Mouse (Mus musculus): Measurements from ENCODE around the gene Zfp367.

Gene Zfp367

GRCm38 (mm10) chr13:64153751-64154267 is 807 bp upstream of the Zfp367 start:
- no peak for DNase-seq (ENCODE audit: low spot score)

GRCm38 (mm10) chr13:64152671-64153082 is 325 bp downstream of the Zfp367 start:
- peak; percentile 31 for DNase-seq (ENCODE audit: low spot score)

DNA sequence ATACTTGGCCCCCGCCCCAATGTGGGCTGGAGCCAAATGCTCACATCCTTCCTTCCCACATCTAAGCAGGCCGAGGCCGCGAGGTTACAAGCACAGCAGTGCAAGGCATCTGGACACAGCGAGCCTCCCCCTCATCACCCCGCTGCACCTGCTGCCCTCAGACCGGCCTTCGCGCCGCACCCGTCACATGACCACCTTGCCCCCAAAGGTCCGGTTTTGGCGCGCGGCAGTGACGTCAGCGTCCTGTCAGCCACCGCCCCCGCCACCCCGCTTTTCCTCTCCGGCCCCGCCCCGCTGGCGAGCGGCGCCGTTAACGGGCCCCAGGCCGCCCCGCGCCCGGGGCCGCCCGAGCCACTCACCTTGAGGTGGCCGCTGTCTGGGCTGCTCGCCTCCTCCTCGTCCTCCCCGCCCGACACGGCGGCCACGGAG is 747 bp downstream of the Zfp367 start:
- DNase-seq (ENCODE audit: low spot score), result peak; percentile 67

GRCm38 (mm10) chr13:64150121-64150520 is 2.9 kb downstream of the Zfp367 start:
- no peak for DNase-seq (ENCODE audit: low spot score)

- DNase-seq (ENCODE audit: low spot score), result peak; percentile 32
These were observed 23.2 kb downstream of the Zfp367 start for GRCm38 (mm10) chr13:64129616-64130375.

- DNase-seq (ENCODE audit: low spot score), result peak; percentile 11
These were observed 24.0 kb downstream of the Zfp367 start, which contains the start of gene Slc35d2 for GRCm38 (mm10) chr13:64128858-64129615. Slc35d2 (minus strand) TSS chr13:64129368.

DNA sequence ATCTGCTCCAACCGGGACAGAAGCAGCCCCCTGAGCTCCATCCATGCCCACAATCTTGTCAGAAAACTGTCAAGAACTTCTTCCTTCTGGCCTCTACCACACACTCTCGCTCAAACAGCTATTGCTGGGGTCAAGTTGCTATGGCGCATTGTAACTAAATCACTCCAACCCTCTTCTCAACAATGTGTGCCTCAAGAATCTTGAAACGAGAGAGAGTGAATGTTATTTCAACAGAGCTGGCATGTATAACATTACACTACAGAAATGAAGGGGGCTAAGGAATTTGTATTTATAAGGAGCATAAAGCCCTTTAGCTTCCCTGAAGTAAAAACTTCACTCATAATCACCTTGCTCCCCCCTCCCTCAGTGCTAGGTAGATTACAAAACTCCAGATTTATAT is 26.7 kb downstream of the Zfp367 start:
- DNase-seq (ENCODE audit: low spot score), result no peak

DNA sequence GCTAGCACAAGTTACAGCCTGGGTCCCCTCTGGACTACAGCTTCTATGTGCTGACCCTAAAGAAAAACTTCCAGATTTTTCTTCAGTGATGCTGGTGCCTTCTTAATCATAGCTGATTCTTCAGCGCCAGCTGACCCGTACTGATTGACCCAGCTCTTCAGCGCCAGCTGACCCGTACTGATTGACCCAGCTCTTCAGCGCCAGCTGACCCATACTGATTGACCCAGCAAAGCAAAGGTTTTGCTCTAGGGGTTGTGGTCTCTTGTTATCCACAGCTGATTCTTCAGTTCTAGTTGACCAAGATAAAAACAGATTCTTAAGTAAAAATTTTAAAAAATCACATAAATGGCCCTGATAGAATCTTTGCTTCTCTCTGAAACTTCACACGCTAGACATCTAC is 28.1 kb downstream of the Zfp367 start:
- no peak for DNase-seq (ENCODE audit: low spot score)

DNA sequence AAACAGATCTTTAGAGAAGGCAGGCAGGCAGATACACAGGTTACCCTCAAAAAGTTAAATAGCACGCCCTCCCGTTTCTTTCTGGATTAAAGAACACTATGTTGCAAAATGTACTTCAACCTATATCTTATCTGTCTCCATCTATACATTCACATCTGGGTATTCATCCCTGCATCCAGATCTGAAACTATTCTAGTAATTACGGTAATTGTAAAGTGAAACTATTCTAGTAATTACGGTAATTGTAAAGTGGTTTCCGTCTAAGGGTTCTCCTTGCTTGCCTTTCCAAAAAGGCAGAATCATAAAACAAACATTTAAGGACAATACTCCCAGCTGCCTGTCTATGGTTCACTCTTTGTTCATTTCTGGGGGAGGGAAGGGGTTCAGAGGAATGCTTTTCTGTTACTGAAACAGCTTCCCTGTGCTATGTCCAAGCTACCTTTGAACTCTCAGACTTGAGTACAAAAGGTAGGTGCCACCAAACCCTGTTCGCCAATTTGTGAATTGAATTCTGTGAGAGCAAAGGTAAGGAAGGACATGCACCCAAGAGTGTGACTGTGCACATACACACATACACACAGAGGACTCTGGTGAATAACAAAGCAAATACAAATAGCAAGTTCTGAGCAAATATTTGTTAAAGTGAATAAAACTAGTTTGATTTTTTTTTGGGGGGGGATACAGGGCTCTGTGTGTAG is 29.4 kb downstream of the Zfp367 start:
- DNase-seq (ENCODE audit: low spot score), result no peak

DNA sequence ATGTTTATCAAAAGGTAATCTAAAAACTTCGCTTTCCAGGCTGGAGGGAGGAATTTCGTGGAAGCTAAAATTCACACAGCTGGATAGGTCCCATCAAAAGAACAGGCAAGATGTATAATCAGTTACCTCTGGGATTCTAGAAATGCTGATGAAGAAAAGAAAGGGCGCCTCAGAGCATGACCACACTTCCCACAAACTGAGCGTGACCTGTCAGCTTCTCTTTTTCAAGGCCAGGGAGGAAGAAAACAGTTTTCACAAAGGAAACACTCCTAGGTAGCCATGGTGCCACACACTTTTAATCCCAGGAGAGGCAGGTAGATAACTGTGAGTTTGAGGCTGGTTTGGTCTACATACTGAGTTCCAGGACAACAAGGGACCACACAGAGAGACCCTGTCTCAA is 32.2 kb downstream of the Zfp367 start:
- DNase-seq (ENCODE audit: low spot score), result no peak

GRCm38 (mm10) chr13:64117442-64117841 is 35.6 kb downstream of the Zfp367 start:
- no peak for DNase-seq (ENCODE audit: low spot score)

DNA sequence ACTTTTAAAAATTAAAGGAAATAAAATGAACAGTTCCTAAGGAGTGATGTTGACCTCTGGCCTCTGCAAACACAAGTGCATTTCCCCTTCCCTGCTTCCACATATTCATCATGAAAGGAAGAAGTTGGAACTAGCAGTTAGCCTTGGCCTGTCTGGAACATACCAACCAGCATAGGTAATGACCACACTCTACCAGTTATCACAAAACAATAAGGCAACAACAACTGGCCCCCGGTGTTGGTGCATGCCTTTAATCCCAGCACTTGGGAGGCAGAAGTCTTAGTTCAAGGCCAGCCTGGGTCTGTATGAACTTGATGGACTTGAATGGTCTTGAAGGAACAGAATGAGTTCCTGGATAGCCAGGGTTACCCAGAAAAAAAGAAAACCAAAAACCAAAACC is 42.6 kb downstream of the Zfp367 start:
- DNase-seq (ENCODE audit: low spot score), result no peak

GRCm38 (mm10) chr13:64108381-64108850 is 44.6 kb downstream of the Zfp367 start:
- DNase-seq (ENCODE audit: low spot score), result no peak

- no peak for DNase-seq (ENCODE audit: low spot score)
These were observed 45.5 kb downstream of the Zfp367 start for GRCm38 (mm10) chr13:64107535-64107934.

DNA sequence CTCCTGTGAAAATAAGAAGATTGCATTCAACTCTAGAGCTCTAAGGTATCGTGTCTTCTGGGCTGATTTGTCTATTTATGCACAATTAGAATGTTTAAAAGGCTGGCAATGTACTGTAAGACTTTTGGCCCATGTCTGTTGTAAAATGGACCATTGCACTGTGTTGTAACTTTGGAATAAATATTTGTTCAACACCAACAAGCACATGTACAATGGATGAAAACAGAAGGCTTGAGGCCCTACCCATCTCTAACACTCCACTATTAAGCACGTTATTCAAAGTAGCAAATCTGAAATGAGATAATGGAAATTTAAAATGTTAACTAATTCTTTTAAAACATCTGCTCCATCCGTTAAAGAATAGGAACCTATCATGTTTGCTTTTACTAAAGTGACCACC is 45.9 kb downstream of the Zfp367 start:
- DNase-seq (ENCODE audit: low spot score), result no peak

- no peak for DNase-seq (ENCODE audit: low spot score)
These were observed 47.3 kb downstream of the Zfp367 start for GRCm38 (mm10) chr13:64105690-64106089.

- DNase-seq (ENCODE audit: low spot score), result peak; percentile 30
These were observed 52.8 kb downstream of the Zfp367 start for GRCm38 (mm10) chr13:64100186-64100585.

DNA sequence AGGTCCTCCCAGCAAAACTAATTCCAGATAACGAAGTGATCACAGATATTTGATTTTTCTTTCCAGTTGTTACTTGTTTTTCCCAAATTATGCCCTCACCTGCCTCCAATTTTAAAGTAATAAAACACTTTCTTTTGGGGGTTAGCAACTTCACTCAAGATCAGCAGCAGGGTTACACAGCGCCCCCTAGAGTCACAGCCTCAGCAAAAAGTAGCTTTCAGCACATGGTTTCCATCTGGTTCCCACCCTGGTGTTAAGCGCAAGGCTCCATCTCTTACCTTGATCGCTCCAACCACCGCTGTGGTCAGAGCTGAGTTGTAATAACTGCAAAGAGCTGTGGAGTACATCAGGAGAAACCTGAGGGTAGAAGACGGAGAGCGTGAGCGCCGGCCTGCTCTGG is 54.0 kb downstream of the Zfp367 start:
- DNase-seq (ENCODE audit: low spot score), result peak; percentile 14

DNA sequence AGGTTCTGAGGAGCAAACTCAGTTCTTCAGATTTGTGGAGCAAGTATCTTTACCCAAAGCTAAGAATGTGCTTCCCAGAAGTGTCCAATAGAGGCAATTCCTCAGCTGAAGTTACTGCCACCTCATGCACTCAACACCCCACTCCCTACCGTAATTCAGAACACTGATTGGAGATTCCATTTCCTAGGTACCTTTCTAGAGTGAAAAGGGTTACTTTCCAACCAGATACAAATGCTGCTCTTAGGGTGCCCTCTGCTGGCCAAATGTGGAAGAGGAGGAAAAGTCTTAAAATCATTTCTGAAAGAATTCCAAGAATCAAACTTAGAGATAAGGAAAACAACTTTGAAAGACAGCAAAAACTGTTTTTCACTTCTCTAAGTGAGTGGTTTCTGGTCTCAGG is 59.7 kb downstream of the Zfp367 start:
- DNase-seq (ENCODE audit: low spot score), result peak; percentile 75

DNA sequence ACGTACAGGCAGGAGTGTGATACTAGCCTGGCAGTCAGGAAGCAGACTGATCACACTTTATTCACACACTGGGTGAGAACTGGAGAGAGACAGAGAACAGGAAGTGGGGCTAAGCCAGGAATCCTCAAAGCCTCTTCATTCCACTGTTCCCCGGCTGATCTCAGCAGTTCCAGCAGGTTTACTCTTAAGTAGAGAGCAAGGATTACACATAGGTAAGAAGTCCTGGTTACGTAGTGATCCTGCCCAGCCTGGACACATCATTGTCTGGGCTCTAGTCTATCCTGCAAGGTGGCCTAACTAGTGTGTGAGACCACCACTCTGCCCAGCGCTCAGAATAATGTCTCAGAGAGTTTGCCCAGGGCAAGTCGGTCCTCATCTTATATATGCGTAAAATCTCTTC is 60.2 kb downstream of the Zfp367 start:
- no peak for DNase-seq (ENCODE audit: low spot score)

- DNase-seq (ENCODE audit: low spot score), result no peak
These were observed 60.9 kb downstream of the Zfp367 start for GRCm38 (mm10) chr13:64092141-64092540.

DNA sequence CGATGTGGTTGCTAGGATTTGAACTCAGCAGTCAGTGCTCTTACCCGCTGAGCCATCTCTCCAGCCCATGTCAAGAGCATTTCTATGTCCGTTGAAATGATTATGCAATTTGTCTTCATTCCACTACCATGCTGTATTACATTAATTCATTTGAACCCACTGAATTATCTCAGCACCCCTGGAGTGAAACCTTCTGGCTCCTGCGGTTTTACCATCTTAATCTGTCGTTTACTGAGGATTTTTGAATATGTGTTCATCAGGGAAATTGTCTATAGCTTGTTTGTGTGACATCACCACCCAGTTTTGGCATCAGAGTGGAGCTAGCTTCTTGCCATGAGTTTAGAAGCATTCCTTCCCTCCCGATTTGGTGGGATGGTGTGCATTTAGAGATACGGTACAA is 62.0 kb downstream of the Zfp367 start:
- DNase-seq (ENCODE audit: low spot score), result no peak

All from layer of hippocampus, adult 11-12 months (tissue).